Mouse (Mus musculus) hindlimb bud, embryonic 11.5 days (tissue): Measurements from ENCODE around the gene Tet1.

Source experiments
- DNase-seq: peaks from one replicate; pipeline ENCODE4 v3.0.0-alpha.2; 2012; ENCODE audit warnings: low read depth, low spot score; ENCODE audit errors: extremely low spot score

The Tet1 gene

GRCm38 (mm10) chr10:62851578-62851977 lies 57.2 kb downstream of the Tet1 start:
- DNase-seq: no peak

GRCm38 (mm10) chr10:62851025-62851424 lies 57.8 kb downstream of the Tet1 start:
- DNase-seq: no peak

- no peak for DNase-seq
Measured at GRCm38 (mm10) chr10:62848783-62849182, 60.0 kb downstream of the Tet1 start.

- DNase-seq: no peak
Measured at GRCm38 (mm10) chr10:62847069-62847626, 61.6 kb downstream of the Tet1 start.

GRCm38 (mm10) chr10:62843787-62844491 lies 64.9 kb downstream of the Tet1 start:
- no peak for DNase-seq

- DNase-seq: no peak
Measured at GRCm38 (mm10) chr10:62841901-62842447, 66.8 kb downstream of the Tet1 start.

- no peak for DNase-seq
Measured at GRCm38 (mm10) chr10:62840687-62841086, 68.1 kb downstream of the Tet1 start.

- no peak for DNase-seq
Measured at GRCm38 (mm10) chr10:62837987-62838386, 70.8 kb downstream of the Tet1 start.

GRCm38 (mm10) chr10:62832783-62833182 lies 76.0 kb downstream of the Tet1 start:
- DNase-seq: no peak

GRCm38 (mm10) chr10:62831546-62831945 lies 77.2 kb downstream of the Tet1 start:
- DNase-seq: no peak

GRCm38 (mm10) chr10:62824474-62824873 lies 84.3 kb downstream of the Tet1 start:
- no peak for DNase-seq

GRCm38 (mm10) chr10:62823431-62823830 lies 85.4 kb downstream of the Tet1 start:
- DNase-seq: no peak

- no peak for DNase-seq
Measured at GRCm38 (mm10) chr10:62810010-62810409, 98.8 kb downstream of the Tet1 start.

GRCm38 (mm10) chr10:62808766-62809165 lies 100.0 kb downstream of the Tet1 start:
- DNase-seq: no peak

- no peak for DNase-seq
Measured at GRCm38 (mm10) chr10:62808316-62808715, 100.5 kb downstream of the Tet1 start.

GRCm38 (mm10) chr10:62804106-62804505 lies 104.7 kb downstream of the Tet1 start:
- DNase-seq: no peak

- DNase-seq: no peak
Measured at GRCm38 (mm10) chr10:62803296-62803695, 105.5 kb downstream of the Tet1 start.

- DNase-seq: no peak
Measured at GRCm38 (mm10) chr10:62794221-62794620, 114.6 kb downstream of the Tet1 start.

- no peak for DNase-seq
Measured at GRCm38 (mm10) chr10:62793091-62793453, 115.7 kb downstream of the Tet1 start.

GRCm38 (mm10) chr10:62792177-62793090 lies 116.4 kb downstream of the Tet1 start, which contains the start of gene Ccar1:
TSS of gene Ccar1 (minus strand) at chr10:62792286.
- DNase-seq: peak; percentile 94
